Mouse (Mus musculus) gastrocnemius, adult 18-20 months (tissue): ENCODE results near the gene Myog. TPM values are rescaled to one million over a fixed set of nuclear protein-coding genes. Genes with fewer than 3 reads are reported as not detected.

ENCODE experiments used
- total RNA-seq, 2 experiments: library from RNA; stranded (reverse); gene quantifications; 2 replicates each; pipeline ENCODE4 v1.2.3; 2021

Myog gene
- total RNA-seq, 2 experiments from 2014 or later, result 10.4 to 18.9 TPM

Other genes starting within 250 kb of the Myog start
- gene Btg2, start 210.9 kb upstream of the Myog start, total RNA-seq, result 10 to 100 TPM; 41.2 to 63.7 TPM
- gene Chit1, start 178.7 kb upstream of the Myog start, total RNA-seq, result not detected
- gene Chil1, start 107.8 kb upstream of the Myog start, total RNA-seq, result 1 to 10 TPM; 1.1 to 2.0 TPM
- gene Mybph, start 96.5 kb upstream of the Myog start, total RNA-seq, result 100 to 1,000 TPM; 192 to 275 TPM
- under 1 TPM; 0.25 to 0.66 TPM for gene Adora1, start 54.6 kb upstream of the Myog start, total RNA-seq
- gene Ppfia4, start 42.9 kb downstream of the Myog start, total RNA-seq, result under 1 TPM; 0.21 to 0.43 TPM
- gene Tmem183a, start 72.0 kb downstream of the Myog start, total RNA-seq, result 10 to 100 TPM; 10.1 to 10.4 TPM
- gene 4933406M09Rik, start 96.0 kb downstream of the Myog start, total RNA-seq, result not detected
- 10 to 100 TPM; 80.0 to 84.8 TPM for gene Cyb5r1, start 115.6 kb downstream of the Myog start, total RNA-seq
- 100 to 1,000 TPM; 184 to 193 TPM for gene Adipor1, start 125.4 kb downstream of the Myog start, total RNA-seq
- gene Klhl12, start 165.5 kb downstream of the Myog start, total RNA-seq, result 10 to 100 TPM; 18.0 to 20.3 TPM
- gene Rabif, start 204.7 kb downstream of the Myog start, total RNA-seq, result 1 to 10 TPM; 5.5 to 6.3 TPM